Mouse (Mus musculus): ENCODE data around the gene Prdm12.

DNA sequence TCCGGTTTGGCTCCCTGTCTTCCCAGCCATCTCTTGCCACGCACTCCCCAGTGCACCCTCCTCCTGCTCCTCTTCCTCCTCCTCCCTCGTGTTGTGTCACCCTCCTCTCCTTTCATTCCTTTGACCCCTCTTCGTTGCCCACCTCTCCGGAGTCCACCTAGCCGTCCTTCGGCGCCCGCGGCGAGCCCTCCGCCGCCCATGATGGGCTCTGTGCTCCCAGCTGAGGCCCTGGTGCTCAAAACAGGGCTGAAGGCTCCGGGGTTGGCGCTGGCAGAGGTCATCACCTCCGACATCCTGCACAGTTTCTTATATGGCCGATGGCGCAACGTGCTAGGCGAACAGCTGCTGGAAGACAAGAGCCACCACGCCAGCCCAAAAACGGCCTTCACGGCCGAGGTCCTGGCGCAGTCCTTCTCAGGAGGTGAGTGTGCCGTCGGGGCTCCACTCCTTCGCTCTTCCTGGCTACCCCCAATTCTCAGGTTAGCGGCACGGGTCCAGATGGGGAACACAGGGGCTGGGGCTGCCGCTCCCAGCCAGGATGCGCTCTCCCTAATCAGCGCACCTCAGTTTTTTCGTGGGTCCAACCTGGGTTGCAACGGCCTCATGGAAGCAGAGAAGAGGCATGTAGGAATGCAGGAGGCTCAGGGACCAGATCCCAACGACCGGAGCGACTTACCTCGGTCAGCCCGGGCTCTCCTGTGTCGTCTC lies at the start of gene Prdm12:
- TF ChIP-seq POLR2A (IDR thresholded peaks at IDR 0.05; ENCODE audit: borderline replicate concordance, extremely low read depth, low read depth, low read length) (no peak), CTCF (IDR thresholded peaks at IDR 0.05; ENCODE audit: insufficient read depth, low read length) (no peak)

All from lung, adult 2 months (tissue).